Mouse (Mus musculus) layer of hippocampus, adult 9-10 months (tissue): ENCODE measurements at regions not wholly inside any gene's neighbourhood (a gene's known extent, or its start where the extent isn't known, plus 50 kb on each side); places are given as distances from the start of the nearest gene placed in this dataset.

Experiments
- DNase-seq: peaks from one replicate; pipeline ENCODE4 v3.0.0; 2022; ENCODE audit warnings: low spot score

DNA sequence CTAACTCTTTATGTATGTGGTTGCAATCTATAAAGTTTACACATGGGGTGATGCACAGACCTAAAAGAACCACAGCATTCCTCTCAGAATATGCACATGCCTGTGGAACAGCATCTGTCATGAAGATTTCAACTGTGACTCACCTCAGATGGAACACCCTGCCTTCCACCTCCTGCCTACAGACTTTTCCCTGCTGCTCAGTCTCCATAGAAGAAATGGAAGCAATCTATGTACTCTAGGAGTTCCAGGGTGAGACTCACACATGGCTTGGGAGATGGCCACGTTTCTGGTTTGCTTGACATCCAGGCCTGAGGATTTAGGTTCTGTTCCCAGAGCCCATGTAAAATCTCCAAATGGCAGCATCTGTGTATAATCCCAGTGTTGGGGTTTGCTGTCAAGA, 579.7 kb downstream of the Plekhb2 start:
- DNase-seq, result no peak

DNA sequence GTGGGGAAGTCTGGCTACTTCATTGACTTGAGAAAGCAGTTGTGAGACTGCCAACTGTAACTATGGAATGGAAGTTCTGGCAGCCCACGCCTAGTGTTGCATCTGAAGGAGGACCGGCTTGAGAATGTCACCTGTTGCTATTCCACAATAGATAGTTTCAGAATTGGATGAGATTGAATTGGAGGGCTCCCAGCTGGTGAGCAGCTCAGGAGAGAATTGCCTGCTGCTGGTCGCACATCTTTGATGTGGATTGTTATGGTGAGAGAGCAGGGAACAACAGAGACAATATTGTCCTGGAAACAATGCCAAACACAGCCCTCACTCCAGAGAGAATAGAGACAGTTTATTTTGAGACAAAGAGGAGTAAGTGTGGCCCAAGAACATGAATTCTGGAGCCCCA, 585.9 kb downstream of the Plekhb2 start:
- no peak for DNase-seq

DNA sequence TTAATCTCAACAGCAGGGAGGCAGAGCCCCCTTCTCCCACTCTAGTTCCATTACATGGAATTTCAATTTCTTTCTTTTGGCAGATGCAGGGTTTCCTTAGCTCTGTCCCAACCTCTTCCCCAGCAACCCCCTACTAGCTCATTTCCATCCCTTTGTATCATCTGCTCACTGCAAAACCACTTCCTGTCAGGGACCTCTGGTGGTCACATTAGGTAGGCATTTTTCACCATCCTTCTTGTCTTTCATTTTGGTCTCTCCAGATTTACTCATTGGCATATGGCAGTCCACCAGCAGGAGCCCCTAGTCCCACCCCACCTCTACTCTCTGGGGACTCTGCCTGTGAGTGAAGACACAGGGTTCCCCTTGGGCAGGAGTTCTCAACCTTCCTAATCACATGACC, 597.6 kb downstream of the Plekhb2 start:
- no peak for DNase-seq

DNA sequence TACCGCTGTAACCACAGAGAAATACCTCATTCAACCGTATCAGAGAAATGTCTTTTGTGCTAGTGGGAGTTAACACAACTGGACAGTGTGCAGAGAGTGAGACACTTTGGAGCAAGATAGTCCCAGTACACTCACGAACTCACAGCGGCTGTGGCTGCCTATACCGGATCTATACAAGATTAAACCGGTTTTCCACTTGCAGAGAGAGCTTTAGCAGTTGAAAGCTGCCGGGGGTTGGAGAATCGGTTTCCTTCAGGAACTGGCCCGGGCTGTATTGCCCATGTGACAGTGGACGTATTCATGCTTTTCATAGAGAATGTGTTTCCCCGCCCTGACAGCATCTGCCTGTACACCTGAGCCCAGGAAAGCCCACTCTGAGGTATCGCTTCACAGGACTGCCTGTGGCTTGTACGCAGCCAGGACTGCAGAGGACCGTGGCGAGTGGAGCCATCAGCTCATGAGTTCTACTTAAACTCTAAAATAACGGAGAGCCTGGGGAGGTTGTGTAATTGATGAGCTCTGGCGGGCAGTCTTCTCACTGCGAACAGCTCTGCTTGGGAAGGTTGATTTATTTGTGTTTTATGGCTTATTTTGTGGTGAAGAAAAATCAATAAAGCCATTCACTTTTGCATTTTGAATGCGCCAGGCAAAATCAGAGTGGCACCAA, 602.8 kb downstream of the Plekhb2 start:
- DNase-seq, result no peak

DNA sequence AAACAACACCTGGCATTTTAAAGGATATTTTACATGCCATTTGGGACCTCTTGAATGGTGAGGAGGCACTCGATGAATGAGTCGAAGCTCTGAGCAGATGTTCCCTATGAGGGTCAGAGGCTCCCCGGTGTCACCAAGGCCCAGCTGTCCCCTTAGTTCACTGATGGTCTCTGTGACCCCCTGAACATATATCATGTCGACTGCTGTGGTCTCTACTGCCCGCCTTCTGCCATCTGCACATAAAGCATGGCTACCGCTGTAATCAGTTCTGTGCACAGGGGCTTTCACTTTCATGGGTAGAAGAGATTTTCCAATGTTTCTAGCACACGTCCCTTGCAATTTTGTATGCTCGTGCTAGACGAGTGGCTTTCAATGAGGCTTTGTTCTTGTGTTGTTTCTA, 607.8 kb downstream of the Plekhb2 start:
- no peak for DNase-seq

DNA sequence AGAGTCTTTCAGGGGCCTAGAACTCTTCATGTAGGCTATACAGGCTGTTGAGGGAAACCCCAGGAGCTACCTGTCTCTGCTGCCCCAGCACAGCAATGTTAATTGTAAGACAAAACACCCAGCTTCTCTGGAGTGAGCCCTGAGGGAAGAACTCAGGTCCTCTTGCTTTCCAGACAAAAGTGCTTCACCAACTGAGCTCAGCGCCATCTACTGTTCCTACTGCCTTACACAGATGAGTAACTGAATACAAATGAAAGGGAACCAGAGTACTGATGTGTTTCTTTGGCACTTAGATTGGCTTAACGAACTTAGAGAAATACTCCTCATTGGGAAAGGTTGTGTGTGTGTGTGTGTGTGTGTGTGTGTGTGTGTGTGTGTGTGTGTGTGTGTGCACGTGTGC, 603.1 kb upstream of the Hs6st1 start:
- no peak for DNase-seq

DNA sequence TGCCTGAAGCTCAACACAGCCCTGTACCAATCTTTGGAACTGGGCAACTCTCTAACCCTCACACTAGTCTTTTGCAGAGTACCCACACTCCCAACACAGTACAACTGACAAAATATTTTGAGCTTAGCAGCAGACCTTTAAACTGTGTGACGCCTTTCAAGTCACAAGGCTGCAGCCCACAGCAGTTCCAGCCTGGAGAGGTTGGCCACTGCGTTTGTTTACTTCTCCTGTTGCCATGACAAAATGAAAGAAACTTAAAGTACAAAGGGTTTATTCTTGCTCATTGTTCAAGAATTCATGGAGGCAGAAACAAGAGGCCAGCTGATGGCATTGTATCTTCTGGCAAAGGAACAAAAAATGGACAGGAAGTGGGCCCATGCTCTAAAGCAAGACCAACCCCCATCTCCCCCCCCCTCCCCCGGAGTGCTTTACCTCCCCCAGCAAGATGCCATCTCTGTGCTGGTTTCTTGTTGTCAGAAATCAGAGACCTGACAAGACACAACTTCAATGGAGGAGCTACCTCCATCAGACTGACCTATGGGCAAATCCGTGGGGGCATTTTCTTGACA, 598.9 kb upstream of the Hs6st1 start:
- no peak for DNase-seq

DNA sequence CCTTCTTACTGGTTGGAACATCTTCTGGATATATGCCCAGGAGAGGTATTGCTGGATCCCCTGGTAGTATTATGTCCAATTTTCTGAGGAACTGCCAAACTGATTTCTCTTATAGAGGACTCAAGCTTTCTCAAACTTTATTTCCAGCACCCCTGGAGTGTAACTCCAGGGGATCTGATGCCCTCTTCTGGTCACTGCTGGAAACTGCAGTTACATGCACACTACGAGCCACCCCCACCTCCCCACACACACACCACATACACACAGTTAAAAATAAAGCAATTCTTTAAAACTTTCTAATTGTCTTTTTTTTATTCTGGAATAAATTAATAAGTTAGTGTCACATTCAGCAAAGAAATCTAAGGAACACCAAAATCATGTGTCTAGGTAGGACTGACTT, 589.9 kb upstream of the Hs6st1 start:
- no peak for DNase-seq

DNA sequence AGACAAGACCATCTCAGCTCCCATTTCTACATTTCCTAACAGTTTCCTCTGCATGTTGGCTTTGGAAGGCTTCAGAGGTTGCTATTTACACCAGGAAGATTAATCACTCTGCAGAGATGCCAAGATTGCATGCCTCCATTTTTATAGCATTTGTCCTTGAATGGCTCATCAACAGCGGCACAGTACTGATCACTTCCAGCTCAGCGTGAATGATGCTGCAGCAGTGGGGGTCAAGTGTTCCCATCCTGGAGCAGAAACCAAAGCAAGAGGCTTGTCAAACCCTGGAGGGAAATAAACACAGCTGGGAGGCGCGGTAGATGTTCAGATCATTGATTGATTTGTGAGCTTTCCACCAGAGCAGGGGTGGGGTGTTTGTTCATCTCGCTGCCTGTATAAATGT, 572.2 kb upstream of the Hs6st1 start:
- DNase-seq, result no peak

DNA sequence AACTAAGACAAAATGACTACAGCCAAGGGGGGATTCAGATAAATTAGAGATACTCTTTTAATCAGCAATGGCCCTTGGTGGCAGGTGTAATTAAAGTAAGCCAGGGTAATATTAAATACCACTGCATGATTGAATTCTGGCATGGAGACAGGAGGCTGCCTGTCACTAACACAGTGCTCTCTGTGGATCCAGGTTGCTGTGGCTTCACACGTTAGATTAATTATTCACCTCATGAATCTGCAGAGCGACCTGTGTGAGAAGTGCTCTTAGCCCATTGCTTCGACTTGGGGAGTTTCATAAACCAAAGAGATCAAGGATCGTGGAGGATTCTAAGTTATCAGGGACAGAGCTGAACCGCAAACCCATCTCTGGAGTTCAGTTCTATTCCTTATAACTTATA, 545.2 kb upstream of the Hs6st1 start:
- DNase-seq, result no peak

DNA sequence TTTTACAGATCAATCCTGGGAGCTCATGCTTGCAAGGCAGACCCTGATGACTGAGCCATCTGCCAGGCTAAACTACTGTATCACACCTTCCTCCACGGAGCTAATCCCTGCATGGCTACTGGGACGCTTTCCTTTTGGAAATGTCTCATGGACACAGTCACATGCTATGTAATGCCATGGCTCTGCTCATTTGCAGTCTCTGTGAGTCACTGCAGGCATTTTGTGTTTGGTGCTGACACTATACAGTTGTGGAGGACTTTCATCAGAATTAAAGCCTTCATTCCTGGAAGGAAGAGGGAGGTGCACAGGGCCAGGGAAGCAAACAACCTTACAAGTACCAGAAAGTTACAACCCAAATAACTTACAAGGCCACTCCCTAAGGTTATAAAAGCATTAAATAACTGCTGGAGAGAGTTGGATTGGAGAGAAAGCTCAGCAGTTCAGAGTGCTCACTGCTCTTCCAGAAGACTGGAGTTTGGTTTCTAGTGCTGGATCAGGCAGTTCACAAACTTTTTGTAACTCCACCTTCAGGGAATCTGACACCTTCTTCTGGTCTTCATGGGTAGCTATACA, 544.3 kb upstream of the Hs6st1 start:
- no peak for DNase-seq

DNA sequence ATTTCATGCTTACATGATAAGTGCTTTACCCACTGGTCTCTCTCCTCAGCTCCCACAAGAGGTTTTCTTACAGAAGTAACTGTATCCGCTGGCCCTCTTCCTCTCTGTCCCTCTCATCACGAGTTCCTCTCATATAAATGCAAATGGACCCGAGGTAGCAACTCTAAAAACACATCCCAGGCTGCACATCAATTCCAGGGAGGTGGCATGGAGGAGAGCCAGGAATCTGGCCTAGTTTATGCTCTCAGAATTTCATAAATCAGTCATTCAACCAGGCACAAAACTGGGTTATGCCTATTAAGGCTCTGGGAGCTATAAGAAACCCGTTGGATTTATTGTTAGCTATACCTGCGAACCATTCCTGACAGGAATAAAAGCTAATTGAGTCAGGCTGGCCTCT, 543.4 kb upstream of the Hs6st1 start:
- no peak for DNase-seq

DNA sequence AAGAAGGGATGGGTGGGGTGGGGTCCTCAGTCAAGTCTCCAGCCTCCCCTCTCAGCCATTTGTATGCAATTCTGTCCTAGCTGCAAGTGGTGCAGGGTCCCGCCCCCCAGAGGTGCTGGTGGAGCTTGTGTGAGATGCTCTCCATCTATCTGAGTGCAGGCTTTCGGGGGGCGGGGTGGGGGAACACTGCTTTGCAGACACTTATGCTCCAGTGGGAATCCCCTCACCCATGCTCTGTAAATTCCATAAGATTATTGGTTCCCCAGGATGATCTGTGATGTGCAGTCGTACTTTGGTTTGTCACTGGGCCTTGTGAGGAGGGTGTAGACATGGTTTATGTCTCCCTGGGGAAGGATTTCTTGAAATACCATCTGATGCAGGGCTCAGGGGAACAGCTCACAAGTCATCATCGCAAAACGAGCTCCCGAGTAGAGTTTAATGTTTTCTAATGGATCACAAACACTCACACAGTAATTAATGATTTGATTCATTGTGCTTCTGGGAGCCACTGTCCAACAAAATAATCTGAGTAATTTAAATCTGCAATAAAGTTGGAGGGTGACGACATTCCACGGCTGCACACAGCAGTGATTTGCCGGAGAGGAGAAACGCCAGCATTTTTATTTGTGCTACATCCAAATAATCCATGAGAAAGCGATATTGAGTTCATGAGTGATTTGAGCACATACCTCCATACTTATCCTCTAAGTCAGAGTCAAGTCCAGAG, 540.3 kb upstream of the Hs6st1 start:
- DNase-seq, result no peak

DNA sequence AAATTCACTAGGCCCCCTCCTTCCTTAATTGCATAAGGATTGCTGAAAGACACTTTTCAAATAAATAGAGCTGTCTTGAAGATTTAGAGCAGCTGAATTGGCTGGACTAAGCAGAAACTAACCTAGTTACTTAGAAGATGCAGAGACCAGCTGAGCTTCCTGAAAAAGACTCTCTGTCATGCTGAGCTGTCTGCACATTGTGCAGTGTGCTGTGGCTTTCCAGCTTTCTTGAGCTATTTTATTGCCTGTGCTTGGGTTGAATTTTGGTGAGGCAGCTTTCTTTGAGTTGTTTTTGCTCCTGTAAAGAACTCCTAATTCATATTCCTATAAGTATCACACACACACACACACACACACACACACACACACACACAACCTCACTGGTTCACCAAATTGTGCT, 532.7 kb upstream of the Hs6st1 start:
- no peak for DNase-seq

DNA sequence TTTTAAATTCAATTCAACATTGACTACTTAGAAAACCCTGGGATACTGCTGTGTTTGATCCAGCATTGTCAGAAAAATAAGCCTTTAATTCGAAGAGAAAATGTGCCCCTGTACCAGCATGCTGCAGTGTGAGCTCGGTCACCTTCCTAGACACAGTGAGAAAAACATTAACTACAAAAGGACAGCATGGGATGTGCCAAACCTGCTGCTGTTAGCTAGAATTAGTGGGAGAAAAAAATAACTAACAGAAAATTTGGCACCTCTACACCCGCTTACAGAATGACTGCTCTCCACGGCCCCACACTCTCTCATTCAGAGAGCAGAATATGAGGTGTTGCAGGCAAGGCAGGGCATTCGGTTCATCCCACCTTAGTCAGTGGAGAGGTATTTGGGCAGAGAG, 531.9 kb upstream of the Hs6st1 start:
- no peak for DNase-seq

DNA sequence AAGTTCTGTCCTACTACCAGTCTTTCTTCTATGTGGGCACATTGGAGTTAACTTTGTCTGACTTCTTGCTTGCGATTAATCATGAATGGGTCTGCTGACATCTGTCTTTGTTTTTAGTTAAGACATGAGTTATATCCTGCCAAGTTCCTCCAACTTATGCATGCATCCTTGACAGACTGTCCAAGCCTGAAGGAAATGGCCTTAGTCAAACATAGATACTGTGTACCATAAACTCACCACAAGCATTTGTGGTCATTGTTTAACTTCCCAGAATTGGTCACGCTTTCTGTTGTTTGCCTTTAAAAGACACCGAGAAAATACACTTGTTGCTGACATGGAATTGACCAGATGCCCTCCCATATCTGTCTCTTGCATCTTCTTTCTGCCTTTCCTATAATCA, 519.4 kb upstream of the Hs6st1 start:
- DNase-seq, result no peak

DNA sequence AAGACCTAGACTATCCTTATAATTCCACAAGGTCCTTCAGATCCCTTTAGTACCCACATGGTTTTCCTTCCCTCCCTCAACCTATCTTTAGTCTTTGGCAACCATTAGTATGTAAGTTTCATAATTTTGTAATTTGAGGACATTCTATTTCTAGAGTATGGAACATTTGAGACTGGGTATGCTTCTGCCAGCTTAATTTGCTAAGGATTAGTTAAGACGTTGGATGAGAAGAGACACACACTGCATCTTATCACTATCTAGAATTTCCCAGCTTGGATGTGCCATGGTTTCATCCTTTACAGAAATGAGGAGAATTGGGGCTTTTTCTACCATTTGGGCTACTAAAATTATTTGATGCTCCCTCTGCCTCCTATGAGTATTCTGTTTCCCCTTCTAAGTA, 516.7 kb upstream of the Hs6st1 start:
- no peak for DNase-seq

DNA sequence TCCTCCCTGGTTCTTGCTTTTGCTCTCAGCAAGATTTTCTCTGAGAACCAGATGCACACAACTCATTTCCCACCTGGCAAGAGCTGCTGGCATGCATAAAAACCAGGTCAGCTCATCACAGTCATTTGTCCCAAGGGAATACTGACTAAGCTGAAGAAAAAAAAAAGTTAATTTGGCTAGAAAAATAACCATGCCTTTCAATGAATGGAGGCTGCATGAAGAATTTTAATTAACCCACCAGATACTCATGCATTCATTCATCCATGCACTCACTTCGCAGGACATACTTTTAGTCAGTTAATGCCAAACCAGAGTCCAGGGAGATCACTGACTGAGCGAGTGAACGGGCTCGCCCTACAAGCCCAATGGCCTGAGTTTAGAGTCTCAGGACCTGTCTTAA, 505.4 kb upstream of the Hs6st1 start:
- no peak for DNase-seq

DNA sequence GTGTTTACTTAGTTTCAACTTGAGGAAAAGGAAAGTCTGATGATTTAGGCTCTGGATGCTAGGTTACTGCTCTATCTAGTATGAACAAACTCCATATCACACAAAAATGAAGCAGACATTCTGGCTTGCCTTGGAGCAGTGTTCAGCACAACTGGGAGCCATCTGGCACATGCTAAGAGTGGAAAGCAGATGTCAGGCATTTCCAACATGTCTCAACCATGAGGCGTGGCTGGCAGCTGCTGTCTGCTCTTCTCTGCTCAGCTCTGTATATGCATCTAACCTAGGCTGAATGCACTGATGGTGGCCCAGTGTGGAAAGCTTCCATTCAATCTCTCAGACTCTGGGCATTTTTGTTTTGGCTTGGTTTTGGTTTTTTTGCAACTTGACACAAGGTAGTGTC, 493.0 kb upstream of the Hs6st1 start:
- DNase-seq, result peak; percentile 6

DNA sequence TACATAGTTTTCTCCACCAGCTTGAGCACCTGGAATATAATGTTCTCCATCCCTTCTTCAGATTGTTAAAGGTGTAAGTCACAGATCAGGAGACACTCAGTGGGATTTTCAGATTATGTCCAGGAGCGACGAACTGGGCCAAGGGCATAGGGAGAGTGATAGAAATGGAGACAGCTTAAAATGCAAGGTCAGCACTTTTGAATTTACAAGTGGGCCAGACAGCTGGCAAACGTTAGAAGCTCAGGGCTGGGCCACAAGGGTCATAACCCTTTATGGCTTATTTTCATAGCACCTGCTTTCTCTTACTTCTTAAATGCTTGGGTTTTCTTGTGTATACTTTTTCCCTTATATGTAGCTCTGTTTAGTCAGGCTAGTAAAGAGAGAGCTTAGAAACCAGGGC, 488.8 kb upstream of the Hs6st1 start:
- no peak for DNase-seq

DNA sequence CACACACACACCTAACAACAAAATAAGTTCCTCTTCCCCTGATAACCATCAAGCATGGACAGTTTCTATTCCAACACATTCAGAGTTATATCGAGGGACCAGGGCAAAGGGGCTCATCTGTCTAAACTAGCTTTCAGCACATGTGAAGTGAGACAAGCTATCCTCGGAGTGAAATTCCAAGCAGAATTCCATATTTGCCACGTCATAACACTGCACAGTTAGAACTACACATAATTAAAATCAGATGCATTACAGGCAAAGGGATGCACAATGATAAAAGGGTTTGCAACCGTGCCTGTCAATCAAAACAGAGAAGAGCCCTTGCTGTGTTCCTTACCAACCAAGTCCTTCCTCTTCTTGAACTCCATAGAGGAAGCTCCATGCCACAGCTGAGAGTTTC, 488.2 kb upstream of the Hs6st1 start:
- no peak for DNase-seq

DNA sequence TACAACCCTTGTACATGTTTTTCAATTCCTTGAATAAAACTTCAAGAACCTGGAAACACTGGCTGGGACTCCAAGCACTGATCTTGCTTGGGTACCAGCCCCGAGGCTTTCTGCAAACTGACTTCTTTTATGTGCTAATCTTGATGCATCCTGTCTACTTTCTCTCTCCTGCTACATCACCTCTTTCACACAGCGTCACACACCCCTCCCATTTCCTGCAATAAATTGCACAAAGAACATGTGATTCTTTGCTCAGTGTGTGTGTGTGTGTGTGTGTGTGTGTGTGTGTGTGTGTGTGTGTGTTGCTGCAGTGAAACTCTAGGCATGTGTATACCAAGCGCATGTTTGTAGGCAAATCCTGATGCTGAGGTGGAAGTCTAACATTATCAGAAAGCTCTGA, 487.7 kb upstream of the Hs6st1 start:
- DNase-seq, result no peak

DNA sequence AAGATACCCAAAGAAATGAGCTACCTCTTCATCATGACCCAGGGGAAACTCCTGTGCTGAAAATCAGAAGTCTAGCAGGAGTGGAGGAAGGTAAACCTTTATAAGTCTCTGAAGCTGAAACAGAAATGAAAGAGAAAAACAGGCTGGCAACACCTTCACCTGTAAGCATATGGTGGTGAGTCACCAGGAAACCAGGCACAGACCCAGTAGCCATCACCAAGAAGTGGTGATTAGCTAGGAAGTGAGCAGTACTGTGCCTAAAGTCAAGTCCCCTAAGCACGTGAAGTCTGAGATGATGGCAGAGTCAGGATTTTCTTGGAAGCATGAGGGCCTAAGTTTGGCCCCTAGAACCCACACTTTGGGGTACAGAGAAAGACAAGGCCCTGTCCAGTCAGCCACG, 480.3 kb upstream of the Hs6st1 start:
- DNase-seq, result no peak

DNA sequence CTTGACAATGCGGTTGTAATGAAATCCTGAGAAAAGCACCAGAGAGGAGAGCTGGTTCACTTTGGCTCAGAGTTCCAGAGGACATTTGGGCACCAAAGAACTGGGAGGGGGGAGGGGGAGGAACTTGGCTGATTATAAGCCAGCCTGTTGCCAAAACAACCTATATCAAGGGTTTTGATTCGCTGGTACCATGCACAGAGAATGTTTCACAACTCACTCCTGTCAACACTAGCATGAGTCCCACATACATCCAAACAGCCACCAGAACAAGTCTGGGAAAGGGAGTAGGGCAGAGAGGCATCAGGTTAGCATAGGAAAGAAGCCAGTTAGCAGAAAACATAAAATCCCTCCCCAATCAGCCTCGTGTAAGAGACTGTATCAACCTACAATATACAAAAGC, 479.3 kb upstream of the Hs6st1 start:
- no peak for DNase-seq
